Mouse (Mus musculus) C2C12 (cell line): Measurements from ENCODE around the gene Cdhr4. TPM values are rescaled to one million over a fixed set of nuclear protein-coding genes. Genes with fewer than 3 reads are reported as not detected.
A peak's percentile ranks its signal among the peaks of the same experiment; 100 is the strongest.

ENCODE experiments used
- H3K27me3 ChIP-seq: one replicate; pipeline ENCODE4 v1.6.1; 2011; ENCODE audit not compliant: control insufficient read depth, insufficient read depth, insufficient read length
- H3K36me3 ChIP-seq: one replicate; pipeline ENCODE4 v1.6.1; 2011; ENCODE audit not compliant: control insufficient read depth, insufficient read depth
- H3K4me3 ChIP-seq: one replicate; pipeline ENCODE4 v1.5.1; 2011; ENCODE audit warnings: mild to moderate bottlenecking, control low read depth; ENCODE audit not compliant: poor library complexity, insufficient read depth, severe bottlenecking
- H3K79me2 ChIP-seq: one replicate; pipeline ENCODE4 v1.6.1; 2011; ENCODE audit not compliant: control insufficient read depth, insufficient read depth
- H3K79me3 ChIP-seq: one replicate; pipeline ENCODE4 v1.6.1; 2011; ENCODE audit warnings: low read depth, control low read depth
- H3ac ChIP-seq: one replicate; pipeline ENCODE3; 2011; ENCODE audit warnings: low read depth; ENCODE audit not compliant: control insufficient read depth, insufficient read length
- CEBPB ChIP-seq: IDR thresholded peaks from one replicate; pipeline ENCODE4 v1.6.1; 2011; ENCODE audit warnings: low read depth, mild to moderate bottlenecking, control low read depth, moderate library complexity
- CTCF ChIP-seq: IDR thresholded peaks from one replicate; pipeline ENCODE4 v1.5.1; 2011; ENCODE audit not compliant: control insufficient read depth, insufficient read depth, insufficient read length
- FOSL1 ChIP-seq: IDR thresholded peaks from one replicate; pipeline ENCODE4 v1.8.0; 2011; ENCODE audit warnings: mild to moderate bottlenecking, low read length; ENCODE audit not compliant: poor library complexity, insufficient read depth, severe bottlenecking
- MAX ChIP-seq: IDR thresholded peaks from one replicate; pipeline ENCODE4 v1.6.1; 2011; ENCODE audit warnings: mild to moderate bottlenecking, control low read depth
- MYOD1 ChIP-seq: IDR thresholded peaks from one replicate; pipeline ENCODE4 v1.6.1; 2011; ENCODE audit warnings: low read depth; ENCODE audit not compliant: control insufficient read depth, insufficient read length
- MYOG ChIP-seq: IDR thresholded peaks from one replicate; pipeline ENCODE4 v1.6.1; 2011; ENCODE audit not compliant: control insufficient read depth, insufficient read length; ENCODE audit errors: extremely low read depth
- USF1 ChIP-seq: IDR thresholded peaks from one replicate; pipeline ENCODE4 v1.6.1; 2011; ENCODE audit warnings: low read depth, mild to moderate bottlenecking, control low read depth, moderate library complexity
- polyA plus RNA-seq: library from polyadenylated mRNA; unstranded; fragments of >200 nt; fragmentation: generic; extraction: Trizol; gene quantifications from one replicate; pipeline ENCODE4 v1.2.1, GENCODE M21; 2012; ENCODE audit warnings: missing spikeins

Cdhr4 gene
- polyA plus RNA-seq, 1 experiment = not detected

GRCm38 (mm10) chr9:107985131-107986119 is 6.9 kb upstream of the Cdhr4 start, which contains the start of gene Inka1:
Gene Inka1 (minus strand): TSS chr9:107985879.
- TF ChIP-seq MAX = peak; percentile 61
- no peak for TF ChIP-seq MYOG
- TF ChIP-seq MYOD1 = no peak
- TF ChIP-seq CTCF = no peak
- no peak for TF ChIP-seq CEBPB
- no peak for TF ChIP-seq USF1
- TF ChIP-seq FOSL1 = no peak
- no peaks in the 10 kb centered on the region for H3K79me3 ChIP-seq
- H3K27me3 ChIP-seq = no peaks in the 10 kb centered on the region
- no peaks in the 10 kb centered on the region for H3K79me2 ChIP-seq
- peak within 1 kb of the TSS; percentile 45 for H3ac ChIP-seq
- H3K4me3 ChIP-seq = peak within 1 kb of the TSS; percentile 34
- H3K36me3 ChIP-seq = no peaks in the 10 kb centered on the region

- Histone ChIP-seq H3K36me3 (no peaks in the 10 kb centered on the region), H3K27me3 (no peaks in the 10 kb centered on the region), H3K79me2 (no peaks in the 10 kb centered on the region), H3K79me3 (no peaks in the 10 kb centered on the region), H3K4me3 (no peak overlapping the region), H3ac (no peak overlapping the region)
- TF ChIP-seq CTCF (peak; percentile 88), MYOD1 (no peak)
These were observed 5.9 kb upstream of the Cdhr4 start for GRCm38 (mm10) chr9:107986376-107986775.

- H3K27me3 ChIP-seq = no peaks in the 10 kb centered on the region
- TF ChIP-seq MAX = no peak
- TF ChIP-seq MYOD1 = no peak
- TF ChIP-seq MYOG = no peak
- TF ChIP-seq USF1 = no peak
- no peak for TF ChIP-seq CEBPB
- no peak for TF ChIP-seq CTCF
- no peak for TF ChIP-seq FOSL1
- no peak overlapping the region for H3K4me3 ChIP-seq
- no peak overlapping the region for H3ac ChIP-seq
- no peaks in the 10 kb centered on the region for H3K79me2 ChIP-seq
- no peaks in the 10 kb centered on the region for H3K36me3 ChIP-seq
- no peaks in the 10 kb centered on the region for H3K79me3 ChIP-seq
These were observed 4.3 kb upstream of the Cdhr4 start for GRCm38 (mm10) chr9:107987950-107988349.

- H3ac ChIP-seq = no peak overlapping the region
- H3K36me3 ChIP-seq = no peaks in the 10 kb centered on the region
- H3K27me3 ChIP-seq = peaks cover 14% of the 10 kb centered on the region
- H3K4me3 ChIP-seq = no peak overlapping the region
- H3K79me2 ChIP-seq = no peaks in the 10 kb centered on the region
- no peak for TF ChIP-seq FOSL1
- TF ChIP-seq USF1 = no peak
- no peak for TF ChIP-seq CTCF
- no peak for TF ChIP-seq MYOD1
- TF ChIP-seq CEBPB = no peak
- no peaks in the 10 kb centered on the region for H3K79me3 ChIP-seq
These were observed 716 bp downstream of the Cdhr4 start for GRCm38 (mm10) chr9:107993013-107993412.

- H3K79me3 ChIP-seq = no peaks in the 10 kb centered on the region
- H3ac ChIP-seq = no peak overlapping the region
- TF ChIP-seq CEBPB (no peak), MYOD1 (no peak), FOSL1 (no peak), CTCF (no peak), MAX (no peak), USF1 (no peak), MYOG (no peak)
These were observed 2.2 kb downstream of the Cdhr4 start for GRCm38 (mm10) chr9:107994464-107994863.

GRCm38 (mm10) chr9:107995513-107995912 is 3.2 kb downstream of the Cdhr4 start:
- H3K4me3 ChIP-seq = no peak overlapping the region
- no peak for TF ChIP-seq FOSL1
- no peak for TF ChIP-seq MYOD1
- TF ChIP-seq MAX = no peak
- no peaks in the 10 kb centered on the region for H3K79me3 ChIP-seq

More at GRCm38 (mm10) chr9:107994464-107994863, 2.2 kb downstream of the Cdhr4 start:
- H3K4me3 ChIP-seq = no peak overlapping the region
- peaks cover 28% of the 10 kb centered on the region for H3K27me3 ChIP-seq
- H3K36me3 ChIP-seq = no peaks in the 10 kb centered on the region
- H3K79me2 ChIP-seq = no peaks in the 10 kb centered on the region

More at GRCm38 (mm10) chr9:107995513-107995912, 3.2 kb downstream of the Cdhr4 start:
- H3K36me3 ChIP-seq = no peaks in the 10 kb centered on the region
- no peaks in the 10 kb centered on the region for H3K79me2 ChIP-seq
- peaks cover 31% of the 10 kb centered on the region for H3K27me3 ChIP-seq
- H3ac ChIP-seq = no peak overlapping the region
